Mouse (Mus musculus) cortical plate, adult 2 months (tissue): ENCODE results near the gene Gm17783. TPM values are rescaled to one million over a fixed set of nuclear protein-coding genes. Genes with fewer than 3 reads are reported as not detected.
"Not testable (repeated sequence)": the region's sequence is repeated elsewhere in the genome, so short reads cannot be mapped to it uniquely, and the experiment has no call there.

Source experiments
- H3K27ac ChIP-seq: fragments of 200-500 bp; 2 replicates; pipeline ENCODE4 v1.5.1; 2012; ENCODE audit warnings: low read length, control low read depth, inconsistent platforms; ENCODE audit not compliant: insufficient read depth
- H3K4me1 ChIP-seq: fragments of 200-500 bp; 2 replicates; pipeline ENCODE4 v1.6.1; 2011; ENCODE audit warnings: low read length; ENCODE audit not compliant: control insufficient read depth, insufficient read depth
- H3K4me3 ChIP-seq: fragments of 200-500 bp; 2 replicates; pipeline ENCODE4 v1.5.1; 2011; ENCODE audit warnings: mild to moderate bottlenecking, low read length, control low read depth; ENCODE audit not compliant: insufficient read depth
- CTCF ChIP-seq: fragments of 200-500 bp; IDR thresholded peaks from 2 replicates; pipeline ENCODE4 v1.5.1; 2011; ENCODE audit warnings: mild to moderate bottlenecking, control low read depth, low read length; ENCODE audit not compliant: insufficient read depth; ENCODE audit errors: extremely low read depth
- POLR2A ChIP-seq: fragments of 200-500 bp; IDR thresholded peaks from 2 replicates; pipeline ENCODE4 v1.6.1; 2011; ENCODE audit warnings: mild to moderate bottlenecking, low read length, control low read depth; ENCODE audit not compliant: insufficient read depth; ENCODE audit errors: extremely low read depth
- polyA plus RNA-seq: library from polyadenylated mRNA; depleted of rRNA; stranded (reverse); fragments of >200 nt; gene quantifications from 2 replicates; pipeline ENCODE4 v1.2.3, GENCODE M21; 2012; rRNA removed

Gm17783 gene
- polyA plus RNA-seq, 1 experiment, result not detected

DNA sequence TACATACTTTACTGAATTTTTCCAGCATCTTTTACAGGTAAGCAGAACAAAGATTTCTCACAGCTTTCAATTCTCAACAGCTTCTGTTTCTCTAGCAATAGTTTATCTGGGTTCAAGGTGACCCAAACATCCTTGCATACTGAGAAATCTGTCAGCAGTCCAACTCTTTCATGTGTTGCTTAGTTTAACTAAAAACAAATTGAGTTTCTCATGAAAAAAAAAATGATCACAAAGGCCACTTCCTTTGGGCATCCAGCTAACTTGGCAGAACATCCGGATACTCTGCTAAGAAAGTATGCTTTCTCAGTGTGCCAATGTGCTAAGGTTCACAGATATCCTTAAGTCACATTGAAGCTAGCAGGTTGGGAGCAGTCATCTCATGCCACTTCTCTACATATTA, 36.5 kb downstream of the Gm17783 start:
- H3K4me3 ChIP-seq, result no peak overlapping the region
- TF ChIP-seq POLR2A (no peak), CTCF (no peak)
- H3K27ac ChIP-seq, result no peak overlapping the region
- no peaks in the 10 kb centered on the region for H3K4me1 ChIP-seq

DNA sequence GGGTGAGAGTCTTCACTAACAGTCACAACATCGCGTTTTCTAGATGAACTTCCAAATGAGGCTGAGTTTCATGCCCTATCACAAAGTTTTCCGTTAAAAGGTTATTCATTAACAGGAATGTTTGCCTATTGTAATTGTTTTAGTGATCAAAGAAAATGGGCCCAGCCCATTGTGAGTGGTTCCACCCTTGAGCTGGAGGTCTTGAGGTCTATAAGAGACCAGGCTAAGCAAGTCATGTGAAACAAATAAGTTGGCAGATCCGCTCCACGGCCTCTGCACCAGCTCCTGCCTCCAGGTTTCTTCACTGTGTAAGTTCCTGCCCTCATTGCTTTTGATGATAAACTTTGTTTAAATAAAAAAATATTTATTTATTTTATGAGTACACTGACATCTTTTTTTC, 38.9 kb downstream of the Gm17783 start, which contains the start of gene Gm609:
Gene Gm609 (minus strand): TSS at position 43 of the 400 bp plus-strand sequence.
- H3K4me3 ChIP-seq, result no peak within 1 kb of the TSS
- no peaks in the 10 kb centered on the region for H3K4me1 ChIP-seq
- TF ChIP-seq CTCF, result no peak
- no peak for TF ChIP-seq POLR2A
- no peak within 1 kb of the TSS for H3K27ac ChIP-seq

GRCm38 (mm10) chr16:45476991-45477390, 54.9 kb downstream of the Gm17783 start:
- no peak overlapping the region for H3K27ac ChIP-seq
- no peak overlapping the region for H3K4me3 ChIP-seq
- no peaks in the 10 kb centered on the region for H3K4me1 ChIP-seq
- no peak for TF ChIP-seq CTCF
- no peak for TF ChIP-seq POLR2A

DNA sequence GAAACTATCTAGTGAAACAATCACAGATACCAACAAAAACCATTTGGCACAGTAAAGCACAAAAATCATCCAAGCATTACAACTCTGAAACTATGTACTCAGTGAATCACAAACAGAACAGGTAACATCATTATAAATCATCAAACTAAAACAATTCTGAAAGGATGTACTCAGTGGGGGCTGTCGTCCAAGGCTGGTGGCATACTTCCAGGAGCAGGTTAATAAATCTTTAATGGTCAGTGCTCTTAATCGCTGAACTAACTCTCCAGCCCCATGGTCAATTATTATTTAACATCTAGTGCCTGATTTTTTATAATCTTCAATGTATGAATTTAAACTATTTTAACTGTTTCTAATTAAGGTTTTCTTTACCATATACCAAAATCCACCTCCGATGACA, 60.0 kb downstream of the Gm17783 start:
- H3K4me3 ChIP-seq, H3K4me1 ChIP-seq, H3K27ac ChIP-seq: not testable (repeated sequence)

Other genes starting within 250 kb of the Gm17783 start
- 101 and 102 TPM in 2 replicates for gene Cd200, start 123.0 kb downstream of the Gm17783 start, polyA plus RNA-seq
- gene Gm609, start 39.1 kb downstream of the Gm17783 start, polyA plus RNA-seq, result 0.40 and 0.59 TPM in 2 replicates
- gene Slc9c1, start 3.3 kb upstream of the Gm17783 start, polyA plus RNA-seq, result not detected in 2 replicates
- gene Gcsam, start 78.3 kb upstream of the Gm17783 start, polyA plus RNA-seq, result not detected in 2 replicates
- 0.45 and 0.52 TPM in 2 replicates for gene BC016579, start 122.0 kb upstream of the Gm17783 start, polyA plus RNA-seq
- 4.4 TPM in 2 replicates for gene Tmprss7, start 161.6 kb upstream of the Gm17783 start, polyA plus RNA-seq
- 615 and 624 TPM in 2 replicates for gene Tagln3, start 192.6 kb upstream of the Gm17783 start, polyA plus RNA-seq
- 24.0 and 24.1 TPM in 2 replicates for gene Abhd10, start 210.9 kb upstream of the Gm17783 start, polyA plus RNA-seq